Mouse (Mus musculus) spleen, postnatal 14 days (tissue): ENCODE results near the gene Fn3k.

Experiments used
- DNase-seq, 2 experiments: peaks; one replicate each; pipeline ENCODE4 v3.0.0; 2021 to 2022; ENCODE audit warnings: low spot score in 2 of 2

The Fn3k gene

GRCm38 (mm10) chr11:121434156-121435155 is at the start of gene Fn3k:
Fn3k (plus strand) TSS chr11:121434913.
- DNase-seq = peak; percentile 78 to 83

GRCm38 (mm10) chr11:121387750-121388553 is 46.8 kb upstream of the Fn3k start, which contains the start of gene Rab40b:
Rab40b (minus strand) TSS chr11:121388251.
- DNase-seq = peak; percentile 34 to 47

GRCm38 (mm10) chr11:121388554-121388945 is 46.2 kb upstream of the Fn3k start:
- DNase-seq = no peak

GRCm38 (mm10) chr11:121390793-121391192 is 43.9 kb upstream of the Fn3k start:
- DNase-seq = no peak

GRCm38 (mm10) chr11:121392405-121392804 is 42.3 kb upstream of the Fn3k start:
- no peak for DNase-seq

- DNase-seq = no peak
These were observed 27.2 kb upstream of the Fn3k start for GRCm38 (mm10) chr11:121407366-121408155.

- no peak for DNase-seq
These were observed 20.0 kb upstream of the Fn3k start for GRCm38 (mm10) chr11:121414762-121415161.

GRCm38 (mm10) chr11:121415351-121415750 is 19.4 kb upstream of the Fn3k start:
- no peak for DNase-seq

GRCm38 (mm10) chr11:121417971-121418370 is 16.7 kb upstream of the Fn3k start:
- no peak for DNase-seq

GRCm38 (mm10) chr11:121418932-121419331 is 15.8 kb upstream of the Fn3k start:
- no peak for DNase-seq

- DNase-seq = no peak
These were observed 14.3 kb upstream of the Fn3k start for GRCm38 (mm10) chr11:121420379-121420778.

GRCm38 (mm10) chr11:121420830-121421552 is 13.7 kb upstream of the Fn3k start, which contains the start of gene Fn3krp:
Fn3krp (plus strand) TSS chr11:121421401.
- peak; percentile 98 to 99 for DNase-seq

GRCm38 (mm10) chr11:121421553-121422173 is 13.1 kb upstream of the Fn3k start:
- peak in 1 of 2 experiments; percentile 22 for DNase-seq

- DNase-seq = peak in 1 of 2 experiments; percentile 35
These were observed 1.3 kb upstream of the Fn3k start for GRCm38 (mm10) chr11:121433397-121433796.

GRCm38 (mm10) chr11:121437236-121437635 is 2.5 kb downstream of the Fn3k start:
- DNase-seq = no peak

- DNase-seq = no peak
These were observed 5.1 kb downstream of the Fn3k start for GRCm38 (mm10) chr11:121439686-121440292.

- DNase-seq = no peak
These were observed 6.9 kb downstream of the Fn3k start for GRCm38 (mm10) chr11:121441653-121442052.

- DNase-seq = no peak
These were observed 7.4 kb downstream of the Fn3k start for GRCm38 (mm10) chr11:121442076-121442475.

- no peak for DNase-seq
These were observed 16.6 kb downstream of the Fn3k start for GRCm38 (mm10) chr11:121451216-121451726.
